Mouse (Mus musculus) R1 (cell line): ENCODE measurements around the gene Ddt.

Experiments used
- DNase-seq: peaks from one replicate; pipeline ENCODE4 v3.0.0-alpha.2; 2018; ENCODE audit warnings: low read depth, low spot score

The Ddt gene

GRCm38 (mm10) chr10:75774102-75774501, 888 bp upstream of the Ddt start:
- no peak for DNase-seq

- peak; percentile 51 for DNase-seq
Measured at GRCm38 (mm10) chr10:75767756-75768155, 5.5 kb downstream of the Ddt start.

- no peak for DNase-seq
Measured at GRCm38 (mm10) chr10:75766856-75767255, 6.4 kb downstream of the Ddt start.

GRCm38 (mm10) chr10:75764519-75765473, 8.4 kb downstream of the Ddt start:
- DNase-seq = peak; percentile 93

DNA sequence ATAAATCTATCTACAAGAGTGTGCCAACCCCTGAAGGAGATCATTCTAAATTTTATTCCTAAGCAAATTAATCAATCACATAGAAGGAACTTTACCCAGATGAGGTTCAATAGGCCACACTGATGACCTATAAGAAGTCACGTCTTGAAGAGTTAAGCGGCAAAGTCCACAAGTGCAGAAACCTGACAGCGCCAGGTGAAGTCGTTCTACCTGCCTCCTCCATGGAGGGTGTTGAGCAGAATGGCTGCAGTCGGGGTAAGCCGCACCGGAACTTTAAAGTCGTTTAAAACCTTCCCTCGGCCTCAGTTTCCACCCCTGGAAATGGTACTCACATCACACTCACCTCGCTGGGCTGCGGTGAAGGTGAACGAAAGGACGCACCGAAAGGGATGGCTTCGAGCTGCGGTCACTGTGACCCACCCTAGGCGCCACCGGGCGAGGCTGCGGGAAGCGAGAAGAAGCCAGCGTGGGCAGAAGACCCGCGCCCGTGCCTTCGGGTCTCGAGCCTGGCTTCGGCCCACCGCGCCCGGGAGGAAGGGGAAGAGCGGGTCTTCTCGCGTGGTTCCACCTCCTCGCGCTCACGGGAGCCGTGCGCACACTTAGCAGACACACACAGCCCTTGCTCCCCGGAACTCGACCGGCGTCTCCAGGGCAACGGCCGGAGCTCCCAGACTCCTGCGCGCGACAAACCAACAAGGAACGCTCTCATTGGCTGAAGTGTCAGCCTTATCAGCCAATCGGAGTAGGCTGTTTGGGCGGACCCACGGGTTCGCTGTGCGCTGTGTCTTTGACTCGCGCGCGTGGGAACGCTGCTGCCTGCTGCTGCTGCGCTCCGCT, 9.3 kb downstream of the Ddt start, which contains the start of gene Cabin1:
Gene Cabin1 (minus strand): TSS at position 660 of the 837 bp plus-strand sequence.
- DNase-seq = peak; percentile 99

DNA sequence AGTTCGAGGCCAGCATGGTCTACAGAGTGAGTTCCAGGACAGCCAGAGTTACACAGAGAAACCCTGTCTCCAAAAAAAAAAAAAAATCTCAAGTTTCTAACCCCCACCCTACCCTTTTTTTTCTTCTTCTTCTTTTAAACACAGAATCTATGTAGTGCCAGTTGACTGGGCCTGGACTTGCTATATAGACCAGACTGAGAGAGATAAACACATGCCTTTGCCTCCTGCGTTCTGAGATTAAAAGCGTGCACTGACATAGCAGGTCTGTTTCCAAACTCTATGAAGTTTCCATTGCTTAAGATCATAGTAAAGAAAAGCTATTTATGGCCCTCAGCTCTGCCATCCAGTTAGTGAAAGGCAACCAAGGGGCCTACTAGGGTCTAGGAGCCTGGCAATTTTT, 10.8 kb downstream of the Ddt start:
- DNase-seq = no peak

DNA sequence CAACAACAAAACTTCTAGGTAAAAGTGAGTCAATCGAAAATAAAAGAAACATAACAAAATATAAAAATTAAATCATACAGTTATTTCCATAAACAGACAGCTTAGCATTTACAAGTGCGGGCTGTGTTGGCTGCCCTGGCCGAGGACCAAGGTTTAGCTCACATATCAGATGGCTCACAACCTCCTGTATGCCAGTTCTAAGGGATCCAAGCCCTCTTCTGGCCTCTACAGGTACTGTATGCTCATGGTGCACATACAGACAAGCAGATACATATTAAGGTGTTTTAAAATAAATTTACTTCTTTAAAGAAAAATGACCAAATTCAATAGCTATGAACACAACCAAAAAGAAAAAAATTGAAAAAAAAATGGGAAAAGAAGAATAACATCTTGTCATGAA, 12.9 kb downstream of the Ddt start:
- DNase-seq = peak; percentile 69

DNA sequence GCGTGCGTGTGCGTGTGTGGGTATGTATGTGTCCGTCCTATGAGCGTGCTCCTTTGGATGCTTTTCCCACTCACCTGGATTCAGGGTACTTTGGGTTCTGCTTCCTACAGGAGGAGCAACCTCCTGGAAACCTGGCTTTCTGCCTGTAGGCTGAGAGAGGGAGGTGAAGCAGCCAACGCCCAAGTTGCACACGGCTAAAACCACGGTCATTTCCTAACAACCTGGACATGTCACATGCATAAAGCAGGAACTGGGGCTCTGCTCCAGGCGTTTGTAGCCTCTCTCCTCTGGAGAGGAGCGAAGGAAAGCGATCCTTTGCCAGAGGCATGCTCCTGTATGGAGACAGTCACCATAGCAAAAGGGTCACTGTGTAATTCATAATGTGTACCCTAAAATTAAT, 16.5 kb downstream of the Ddt start:
- DNase-seq = no peak

DNA sequence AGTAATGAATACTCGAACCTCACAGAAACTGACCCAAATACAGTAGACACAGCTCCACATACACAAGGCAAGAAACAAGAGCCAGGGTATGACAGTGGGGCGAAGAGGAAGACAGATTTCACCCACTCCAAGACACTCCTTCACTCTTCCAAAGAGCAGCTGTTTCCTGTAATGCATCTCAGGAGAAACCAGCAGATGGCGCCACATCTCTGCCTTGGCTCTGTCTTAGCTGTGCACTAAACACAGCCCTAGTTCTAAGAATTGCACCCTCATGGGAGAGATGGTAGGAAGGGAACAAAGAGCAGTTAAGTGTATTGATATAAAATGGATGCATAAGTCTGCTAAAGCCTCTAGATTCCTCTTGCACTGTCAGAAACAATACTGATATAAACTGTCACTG, 29.2 kb downstream of the Ddt start:
- peak; percentile 71 for DNase-seq

DNA sequence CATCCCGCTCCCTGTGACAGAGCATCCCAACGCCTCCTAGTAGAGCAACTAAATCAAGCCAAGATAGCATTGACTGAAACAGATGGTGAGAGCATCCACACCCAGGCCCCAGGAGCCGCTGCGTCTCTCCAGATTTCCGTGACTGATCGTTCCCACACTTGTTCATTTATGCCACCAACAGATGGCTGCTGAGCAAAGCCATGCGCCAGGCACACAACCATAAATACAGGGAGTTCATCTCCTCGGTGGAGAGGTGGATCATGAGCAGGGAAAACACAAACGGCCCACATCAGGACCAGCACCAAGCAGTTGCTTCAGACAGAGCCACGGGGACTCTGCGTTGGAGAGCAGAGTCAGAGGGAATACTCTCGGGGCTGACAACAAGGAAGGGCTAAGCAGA, 29.8 kb downstream of the Ddt start:
- DNase-seq = no peak

DNA sequence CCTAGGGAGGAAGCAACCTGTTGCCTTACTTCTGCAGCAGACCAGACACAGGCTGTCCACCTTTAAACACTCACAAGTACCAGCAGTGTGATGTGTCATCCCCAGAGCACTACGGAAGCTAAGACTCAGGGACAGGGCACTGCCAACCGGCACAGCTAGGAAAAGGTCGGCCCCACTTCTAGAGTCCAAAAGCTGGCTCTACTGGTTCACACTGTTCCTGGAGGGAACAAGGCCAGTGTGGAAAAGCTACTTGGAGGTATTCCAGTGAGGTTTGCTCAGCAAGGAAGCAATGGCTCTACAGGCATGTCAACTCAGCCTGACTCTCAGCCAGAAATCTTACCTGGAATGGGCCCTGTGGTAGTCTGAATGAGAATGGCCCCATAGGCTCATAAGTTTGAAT, 32.3 kb downstream of the Ddt start:
- DNase-seq = no peak

DNA sequence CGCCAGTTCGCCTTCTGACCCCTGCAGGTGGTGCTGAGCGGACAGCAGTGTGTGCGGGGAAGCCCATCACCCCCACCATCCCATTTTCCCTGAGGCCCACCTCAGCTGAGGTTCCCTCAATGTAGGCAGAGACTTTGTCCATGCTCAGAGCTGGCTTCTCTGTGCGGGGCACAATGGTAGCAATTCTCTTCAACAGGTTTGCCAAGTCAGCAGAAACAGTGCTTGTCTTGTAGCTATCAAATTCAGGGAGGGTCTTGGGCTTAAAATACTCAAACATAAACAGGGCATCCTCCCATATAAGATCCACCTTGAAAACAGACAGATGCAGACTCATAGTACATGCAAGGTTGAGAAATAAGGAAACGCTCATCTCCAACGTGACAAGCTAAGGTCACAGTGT, 47.8 kb downstream of the Ddt start:
- DNase-seq = no peak
